Mouse (Mus musculus) layer of hippocampus, adult 9-10 months (tissue): ENCODE measurements at regions not wholly inside any gene's neighbourhood (a gene's known extent, or its start where the extent isn't known, plus 50 kb on each side); places are given as distances from the start of the nearest gene placed in this dataset.

Source experiments
- DNase-seq: peaks from one replicate; pipeline ENCODE4 v3.0.0; 2022; ENCODE audit warnings: low spot score

- DNase-seq: no peak
Observed at GRCm38 (mm10) chr15:95714408-95714807, 58.6 kb upstream of the Dbx2 start.

DNA sequence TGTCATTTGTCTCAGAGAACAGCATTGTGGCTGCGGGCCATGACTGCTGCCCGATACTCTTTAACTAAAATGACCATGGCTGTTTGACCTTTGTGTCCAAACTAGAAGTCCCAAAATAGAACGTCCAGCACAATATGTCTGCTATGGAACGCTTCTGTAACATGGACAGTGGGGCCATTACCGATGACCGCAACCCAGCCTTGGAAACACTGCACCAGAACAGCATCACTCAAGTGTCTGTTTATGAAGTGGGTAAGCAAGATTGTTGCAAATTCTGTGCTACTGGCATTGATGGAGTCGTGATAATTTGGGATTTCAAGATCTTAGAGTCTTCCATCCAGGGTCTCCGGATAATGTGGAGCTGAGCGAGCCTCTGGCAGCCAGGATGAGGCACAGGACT is 60.2 kb upstream of the Dbx2 start:
- no peak for DNase-seq

DNA sequence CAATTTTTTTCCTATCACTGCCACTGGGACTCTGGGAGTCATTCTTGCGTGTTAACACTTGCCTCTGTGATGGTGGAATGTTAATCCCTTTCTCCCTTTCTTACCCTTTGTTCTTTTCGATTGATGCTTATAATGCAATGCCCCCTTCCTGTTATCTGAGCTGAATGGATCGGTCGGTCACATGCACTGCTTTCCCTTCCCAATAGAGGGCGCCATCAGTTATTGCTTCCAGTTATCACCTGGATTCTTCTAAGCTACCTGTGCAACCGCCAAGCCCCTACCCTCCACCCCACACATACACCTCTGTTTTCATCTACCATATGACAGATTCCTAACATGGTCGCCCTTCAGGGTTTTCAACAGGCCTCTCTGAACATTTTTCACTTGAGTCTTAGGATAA is 66.9 kb upstream of the Ano6 start:
- DNase-seq: no peak

DNA sequence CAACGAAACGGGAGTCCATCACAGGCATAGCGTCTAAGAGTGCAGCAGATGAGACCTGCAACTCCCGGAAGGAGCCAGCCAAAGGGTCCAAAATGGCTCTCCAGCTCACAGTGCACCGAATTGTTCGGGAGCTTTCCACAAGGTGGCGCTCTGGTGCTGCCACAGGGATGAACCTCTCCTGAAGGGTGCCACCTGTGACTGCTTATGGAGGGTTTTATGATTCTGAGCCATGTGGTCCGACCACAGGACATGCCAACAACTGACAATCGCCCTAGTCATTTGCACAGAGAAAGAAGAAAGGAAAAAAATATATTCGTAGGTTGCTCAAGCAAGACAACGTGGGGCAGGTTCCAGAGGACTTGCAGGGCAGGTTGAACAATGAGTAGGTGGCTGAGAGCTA is 64.8 kb upstream of the Ano6 start:
- DNase-seq: peak; percentile 80

DNA sequence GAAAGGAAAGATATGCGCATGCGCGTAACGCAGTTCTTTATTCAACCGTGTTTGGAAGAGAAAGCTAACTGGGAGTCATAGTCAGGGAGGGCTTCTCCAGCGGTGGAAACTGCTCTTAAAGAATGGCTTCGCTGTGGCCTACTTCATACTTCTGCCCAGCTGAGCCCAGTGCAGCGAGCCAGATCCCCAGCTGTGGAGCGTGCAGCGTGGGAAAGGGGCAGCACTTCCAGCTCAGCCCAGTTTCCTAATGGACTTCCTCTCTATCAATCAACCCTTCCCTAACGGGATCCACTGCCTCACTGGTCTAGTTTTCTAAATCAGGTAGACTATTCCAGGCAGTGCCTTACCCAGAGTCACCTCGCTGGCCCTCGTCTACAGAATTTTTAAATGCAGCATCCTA is 64.1 kb upstream of the Ano6 start:
- no peak for DNase-seq

DNA sequence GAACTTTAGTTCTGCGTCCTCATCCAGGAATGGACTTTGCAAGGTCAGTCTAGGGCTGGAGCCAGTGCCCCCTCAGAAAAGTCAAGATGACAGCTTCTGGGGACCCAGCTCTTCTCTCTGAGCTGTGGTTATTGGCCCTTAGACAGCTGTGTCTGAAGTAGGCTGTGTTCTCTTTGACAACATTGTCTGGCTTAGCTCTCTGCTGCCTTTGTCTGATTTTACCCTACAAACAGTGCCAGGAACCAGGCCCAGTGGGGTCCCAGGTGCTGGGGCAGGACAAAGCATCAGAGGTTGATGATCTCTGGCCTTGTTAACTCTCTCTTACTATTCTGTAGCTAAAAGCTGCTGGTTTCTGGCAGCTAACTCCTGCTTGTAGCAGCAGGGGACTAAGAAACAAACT is 54.9 kb upstream of the Ano6 start:
- no peak for DNase-seq
